Mouse (Mus musculus): ENCODE data around the gene Tnnt1. TPM values are rescaled to one million over a fixed set of nuclear protein-coding genes. Genes with fewer than 3 reads are reported as not detected.

Gene Tnnt1
- polyA plus RNA-seq, 1 experiment from 2014 or later = 2.6 TPM

DNA sequence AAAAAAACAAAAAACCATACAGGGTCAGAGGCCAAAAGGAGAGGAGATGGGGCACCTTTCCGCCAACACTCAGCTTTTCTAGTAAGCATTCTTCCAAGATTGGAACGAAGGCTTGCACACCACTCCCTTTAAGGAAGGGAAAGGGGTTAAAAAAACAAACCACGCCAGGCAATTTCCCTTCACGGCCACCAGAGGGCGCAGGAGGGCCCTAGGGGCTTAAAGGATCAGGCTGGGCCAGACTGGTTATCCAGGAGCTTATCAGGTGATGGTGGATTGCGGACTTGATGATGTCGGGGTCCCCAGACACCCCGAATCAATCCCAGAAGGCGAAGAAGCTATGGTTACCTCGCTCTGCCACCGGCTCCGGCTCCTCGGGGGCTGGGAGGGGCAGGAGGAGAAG, 2.9 kb downstream of the Tnnt1 start:
- 26% methylated on average over 13 of the region's 13 CpGs for WGBS
- H3K36me3 ChIP-seq (ENCODE audit: control insufficient read depth, insufficient read depth, low read length) = no peaks in the 10 kb centered on the region
- H3K27me3 ChIP-seq (ENCODE audit: control insufficient read depth, insufficient read depth, low read length) = no peaks in the 10 kb centered on the region; the same call in 1 of the 2 replicates
- peak; percentile 64 for DNase-seq
- no peaks in the 10 kb centered on the region for H3K9me3 ChIP-seq (ENCODE audit: control insufficient read depth, low read length)
- H3K4me3 ChIP-seq (replicated peaks; ENCODE audit: low read depth, low read length) = no peak overlapping the region
- H3K4me2 ChIP-seq (ENCODE audit: low read length) = no peak overlapping the region
- H3K9ac ChIP-seq (replicated peaks; ENCODE audit: low read length) = no peak overlapping the region
- H3K4me1 ChIP-seq (ENCODE audit: control insufficient read depth, insufficient read depth, low read length) = 0 out of 2 replicates have a peak, but pooled peaks cover 5% of the 10 kb centered on the region
- no peak overlapping the region for H3K27ac ChIP-seq (replicated peaks; ENCODE audit: low read depth, low read length)
- no peak for ATAC-seq (ENCODE audit: low FRiP score, low TSS enrichment)

GRCm38 (mm10) chr7:4511489-4512224, 4.5 kb downstream of the Tnnt1 start:
- H3K4me2 ChIP-seq (ENCODE audit: low read length) = no peak overlapping the region
- WGBS = 88% methylated on average over 8 of the region's 8 CpGs
- ATAC-seq (ENCODE audit: low FRiP score, low TSS enrichment) (no peak), DNase-seq (no peak)
- H3K27me3 ChIP-seq (ENCODE audit: control insufficient read depth, insufficient read depth, low read length) = no peaks in the 10 kb centered on the region; the same call in 1 of the 2 replicates
- no peak overlapping the region for H3K27ac ChIP-seq (replicated peaks; ENCODE audit: low read depth, low read length)
- H3K9me3 ChIP-seq (ENCODE audit: control insufficient read depth, low read length) = no peaks in the 10 kb centered on the region
- H3K36me3 ChIP-seq (ENCODE audit: control insufficient read depth, insufficient read depth, low read length) = no peaks in the 10 kb centered on the region
- no peak overlapping the region for H3K9ac ChIP-seq (replicated peaks; ENCODE audit: low read length)
- 0 out of 2 replicates have a peak, but pooled peaks cover 5% of the 10 kb centered on the region for H3K4me1 ChIP-seq (ENCODE audit: control insufficient read depth, insufficient read depth, low read length)
- no peak overlapping the region for H3K4me3 ChIP-seq (replicated peaks; ENCODE audit: low read depth, low read length)

DNA sequence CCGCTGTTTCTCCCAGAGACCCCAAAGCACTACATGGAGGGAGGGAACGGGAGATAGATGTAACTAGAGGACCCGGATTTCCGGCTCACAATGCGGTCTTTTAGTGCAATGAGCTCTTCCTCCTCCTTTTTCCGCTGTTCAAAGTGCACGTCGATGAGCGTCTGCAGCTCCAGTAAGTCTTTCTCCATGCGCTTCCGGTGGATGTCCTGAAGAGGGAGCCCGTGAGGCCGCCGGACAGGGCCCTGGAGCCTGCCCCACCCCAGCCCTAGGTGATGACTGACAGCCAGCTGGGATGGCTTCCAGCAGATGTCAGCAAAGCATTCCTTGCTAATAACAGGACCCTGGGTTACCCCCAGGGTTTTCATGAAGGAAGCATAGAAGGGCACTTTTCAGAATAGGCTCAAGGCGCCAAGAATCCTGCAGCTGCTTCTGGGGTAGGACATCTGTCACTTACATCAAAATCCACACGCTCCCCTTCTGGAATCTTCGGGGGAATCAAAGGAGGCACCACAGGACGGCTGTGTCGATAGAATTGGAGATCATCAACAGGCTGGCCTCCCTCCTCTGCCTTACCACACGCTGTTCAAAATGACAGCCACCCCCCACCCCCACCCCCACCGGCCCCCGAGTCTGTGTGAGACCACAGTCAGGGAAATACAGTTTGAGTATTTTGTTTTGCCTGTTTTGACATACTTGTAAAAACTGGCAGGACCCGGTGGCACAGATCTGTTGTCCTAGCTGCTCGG, 6.1 kb downstream of the Tnnt1 start:
- H3K9ac ChIP-seq (replicated peaks; ENCODE audit: low read length) = no peak overlapping the region
- DNase-seq (peak; percentile 86), ATAC-seq (ENCODE audit: low FRiP score, low TSS enrichment) (peak; percentile 74; the same call in 1 of the 2 replicates)
- H3K27ac ChIP-seq (replicated peaks; ENCODE audit: low read depth, low read length) = no peak overlapping the region
- H3K9me3 ChIP-seq (ENCODE audit: control insufficient read depth, low read length) = no peaks in the 10 kb centered on the region
- 12% methylated on average over 24 of the region's 24 CpGs for WGBS
- no peak overlapping the region for H3K4me2 ChIP-seq (ENCODE audit: low read length)
- no peaks in the 10 kb centered on the region for H3K4me1 ChIP-seq (ENCODE audit: control insufficient read depth, insufficient read depth, low read length)
- H3K27me3 ChIP-seq (ENCODE audit: control insufficient read depth, insufficient read depth, low read length) = no peaks in the 10 kb centered on the region; the same call in 1 of the 2 replicates
- no peak overlapping the region for H3K4me3 ChIP-seq (replicated peaks; ENCODE audit: low read depth, low read length)
- no peaks in the 10 kb centered on the region for H3K36me3 ChIP-seq (ENCODE audit: control insufficient read depth, insufficient read depth, low read length)

DNA sequence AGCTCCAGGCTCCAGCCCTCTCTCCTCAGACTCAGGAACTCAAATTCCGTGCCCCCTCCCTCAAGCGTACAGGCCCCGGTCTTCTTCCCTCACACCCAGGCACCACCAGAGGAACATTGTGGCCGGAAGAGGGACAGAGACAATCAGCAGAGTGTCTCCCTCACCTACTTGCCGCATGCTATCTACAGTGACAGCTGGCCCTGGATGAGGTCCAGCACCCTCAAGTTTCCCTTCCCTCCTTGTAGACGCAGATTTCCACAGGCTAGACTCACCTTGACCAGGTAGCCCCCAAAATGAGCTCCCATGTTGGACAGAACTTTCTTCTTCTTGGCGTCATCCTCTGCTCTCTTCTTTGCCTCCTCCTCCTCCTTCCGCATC, 7.5 kb downstream of the Tnnt1 start:
- Histone ChIP-seq H3K27ac (replicated peaks; ENCODE audit: low read depth, low read length) (no peak overlapping the region), H3K27me3 (ENCODE audit: control insufficient read depth, insufficient read depth, low read length) (no peaks in the 10 kb centered on the region; the same call in 1 of the 2 replicates), H3K9me3 (ENCODE audit: control insufficient read depth, low read length) (no peaks in the 10 kb centered on the region), H3K4me2 (ENCODE audit: low read length) (no peak overlapping the region), H3K4me3 (replicated peaks; ENCODE audit: low read depth, low read length) (no peak overlapping the region), H3K4me1 (ENCODE audit: control insufficient read depth, insufficient read depth, low read length) (no peaks in the 10 kb centered on the region), H3K9ac (replicated peaks; ENCODE audit: low read length) (no peak overlapping the region), H3K36me3 (ENCODE audit: control insufficient read depth, insufficient read depth, low read length) (no peaks in the 10 kb centered on the region)
- WGBS = 97% methylated on average over 8 of the region's 8 CpGs
- no peak for ATAC-seq (ENCODE audit: low FRiP score, low TSS enrichment)
- no peak for DNase-seq

- ATAC-seq (ENCODE audit: low FRiP score, low TSS enrichment) = no peak
- H3K9ac ChIP-seq (replicated peaks; ENCODE audit: low read length) = no peak overlapping the region
- H3K27me3 ChIP-seq (ENCODE audit: control insufficient read depth, insufficient read depth, low read length) = no peaks in the 10 kb centered on the region; the same call in 1 of the 2 replicates
- H3K27ac ChIP-seq (replicated peaks; ENCODE audit: low read depth, low read length) = no peak overlapping the region
- no peaks in the 10 kb centered on the region for H3K4me1 ChIP-seq (ENCODE audit: control insufficient read depth, insufficient read depth, low read length)
- 82% methylated on average over 32 of the region's 32 CpGs for WGBS
- no peak for DNase-seq
- no peak overlapping the region for H3K4me2 ChIP-seq (ENCODE audit: low read length)
- H3K4me3 ChIP-seq (replicated peaks; ENCODE audit: low read depth, low read length) = no peak overlapping the region
- no peaks in the 10 kb centered on the region for H3K9me3 ChIP-seq (ENCODE audit: control insufficient read depth, low read length)
- H3K36me3 ChIP-seq (ENCODE audit: control insufficient read depth, insufficient read depth, low read length) = no peaks in the 10 kb centered on the region
These were observed 8.0 kb downstream of the Tnnt1 start for GRCm38 (mm10) chr7:4508062-4508738.

DNA sequence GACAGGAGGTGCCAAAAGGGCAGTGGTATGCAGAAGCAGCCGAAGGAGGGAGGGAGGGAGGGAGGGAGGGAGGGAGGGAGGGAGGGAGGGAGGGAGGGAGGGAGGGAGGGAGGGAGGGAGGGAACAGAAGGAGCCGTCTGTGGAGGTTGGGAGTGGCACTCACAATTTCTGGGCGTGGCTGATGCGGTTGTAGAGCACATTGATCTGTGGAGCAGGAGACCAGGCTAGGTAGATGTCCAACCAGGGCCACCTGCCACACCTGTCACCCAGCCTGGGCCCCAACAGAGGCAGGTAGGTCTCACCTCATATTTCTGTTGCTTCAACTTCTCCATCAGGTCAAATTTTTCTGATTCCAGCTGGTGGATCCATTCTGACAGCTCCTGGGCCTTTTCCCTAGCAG, 9.0 kb downstream of the Tnnt1 start:
- no peak overlapping the region for H3K27ac ChIP-seq (replicated peaks; ENCODE audit: low read depth, low read length)
- H3K9me3 ChIP-seq (ENCODE audit: control insufficient read depth, low read length) = no peaks in the 10 kb centered on the region
- H3K4me3 ChIP-seq (replicated peaks; ENCODE audit: low read depth, low read length) = no peak overlapping the region
- no peak overlapping the region for H3K4me2 ChIP-seq (ENCODE audit: low read length)
- no peaks in the 10 kb centered on the region; the same call in 1 of the 2 replicates for H3K27me3 ChIP-seq (ENCODE audit: control insufficient read depth, insufficient read depth, low read length)
- DNase-seq (no peak), ATAC-seq (ENCODE audit: low FRiP score, low TSS enrichment) (no peak)
- no peak overlapping the region for H3K9ac ChIP-seq (replicated peaks; ENCODE audit: low read length)
- H3K4me1 ChIP-seq (ENCODE audit: control insufficient read depth, insufficient read depth, low read length) = no peaks in the 10 kb centered on the region
- H3K36me3 ChIP-seq (ENCODE audit: control insufficient read depth, insufficient read depth, low read length) = no peaks in the 10 kb centered on the region
- 74% methylated on average over 3 of the region's 4 CpGs for WGBS

DNA sequence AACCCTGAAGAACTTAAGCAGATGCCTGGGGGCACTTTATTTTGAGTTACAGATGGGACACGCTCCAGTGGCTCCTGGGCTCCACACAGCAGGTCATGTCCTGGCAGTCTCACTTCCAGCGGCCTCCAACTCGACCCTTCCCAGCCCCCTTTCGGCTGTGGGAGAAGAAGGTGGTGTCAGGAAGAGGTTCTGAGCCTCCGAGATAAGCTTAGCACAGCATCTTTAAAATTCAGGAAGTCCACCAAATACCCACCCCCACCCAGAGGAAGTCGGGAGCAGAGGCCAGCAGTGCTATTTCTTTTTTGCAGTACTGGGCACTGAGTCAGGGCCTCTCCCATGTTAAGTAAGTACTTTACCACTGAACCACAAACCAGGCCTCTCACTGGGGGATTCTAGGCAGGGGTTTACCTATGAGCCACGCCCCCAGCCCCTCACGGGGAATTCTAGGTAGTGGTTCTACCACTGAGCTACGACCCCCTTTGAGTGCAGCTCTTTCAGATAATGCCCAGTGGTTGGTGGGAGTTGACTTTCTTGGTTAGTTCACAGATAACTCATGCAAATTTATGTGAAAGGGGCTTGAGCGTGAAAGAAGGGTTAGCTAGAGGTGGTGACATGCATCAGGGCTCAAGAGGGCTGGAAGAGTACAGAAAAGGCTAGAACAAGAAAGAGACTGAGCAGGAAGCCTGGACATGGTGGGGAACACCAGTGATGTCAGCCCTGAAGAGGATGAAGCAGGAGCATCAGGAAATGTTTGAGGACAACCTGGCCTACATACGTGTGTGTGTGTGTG, 11.3 kb downstream of the Tnnt1 start:
- ATAC-seq (ENCODE audit: low FRiP score, low TSS enrichment) (no peak), DNase-seq (no peak)
- no peaks in the 10 kb centered on the region for H3K36me3 ChIP-seq (ENCODE audit: control insufficient read depth, insufficient read depth, low read length)
- H3K9me3 ChIP-seq (ENCODE audit: control insufficient read depth, low read length) = no peaks in the 10 kb centered on the region
- no peak overlapping the region for H3K4me2 ChIP-seq (ENCODE audit: low read length)
- no peak overlapping the region for H3K27ac ChIP-seq (replicated peaks; ENCODE audit: low read depth, low read length)
- WGBS = 61% methylated on average over 11 of the region's 11 CpGs
- no peaks in the 10 kb centered on the region for H3K27me3 ChIP-seq (ENCODE audit: control insufficient read depth, insufficient read depth, low read length)
- no peak overlapping the region for H3K4me3 ChIP-seq (replicated peaks; ENCODE audit: low read depth, low read length)
- no peak overlapping the region for H3K9ac ChIP-seq (replicated peaks; ENCODE audit: low read length)
- peaks cover 9% of the 10 kb centered on the region for H3K4me1 ChIP-seq (ENCODE audit: control insufficient read depth, insufficient read depth, low read length)

DNA sequence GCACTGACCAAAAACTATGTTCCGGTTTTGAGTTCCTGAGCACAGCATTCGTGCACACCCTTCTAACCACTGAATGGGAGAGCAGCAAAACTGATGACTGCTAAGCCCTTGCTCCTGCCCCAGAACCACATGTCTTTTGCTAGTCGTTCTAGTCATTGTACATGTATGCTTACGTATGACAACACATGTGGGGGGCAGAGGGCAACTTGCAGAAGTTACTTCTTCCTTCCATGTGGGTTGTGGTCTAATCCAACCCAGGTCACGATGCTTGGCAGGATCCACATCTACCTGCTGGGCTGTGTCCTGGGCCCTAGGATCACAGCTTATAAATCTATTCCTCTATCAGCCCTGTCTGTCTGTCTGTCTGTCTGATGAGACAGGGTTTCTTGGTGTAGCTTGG, 12.3 kb downstream of the Tnnt1 start:
- no peaks in the 10 kb centered on the region for H3K36me3 ChIP-seq (ENCODE audit: control insufficient read depth, insufficient read depth, low read length)
- peaks cover 19% of the 10 kb centered on the region for H3K4me1 ChIP-seq (ENCODE audit: control insufficient read depth, insufficient read depth, low read length)
- H3K27me3 ChIP-seq (ENCODE audit: control insufficient read depth, insufficient read depth, low read length) = no peaks in the 10 kb centered on the region
- no peak overlapping the region for H3K4me2 ChIP-seq (ENCODE audit: low read length)
- H3K27ac ChIP-seq (replicated peaks; ENCODE audit: low read depth, low read length) = no peak overlapping the region
- 78% methylated on average over 5 of the region's 5 CpGs for WGBS
- no peak for DNase-seq
- no peak for ATAC-seq (ENCODE audit: low FRiP score, low TSS enrichment)
- no peak overlapping the region for H3K4me3 ChIP-seq (replicated peaks; ENCODE audit: low read depth, low read length)
- no peak overlapping the region for H3K9ac ChIP-seq (replicated peaks; ENCODE audit: low read length)
- no peaks in the 10 kb centered on the region for H3K9me3 ChIP-seq (ENCODE audit: control insufficient read depth, low read length)
